Mouse (Mus musculus) megakaryocyte, embryonic 14.5 days (primary cell): ENCODE results near the gene Bcl3.

Experiments
- FLI1 ChIP-seq: IDR thresholded peaks from 2 replicates; pipeline ENCODE4 v1.6.1; 2012; ENCODE audit warnings: low read length, inconsistent platforms, mixed read lengths
- GATA1 ChIP-seq: IDR thresholded peaks from 3 replicates; pipeline ENCODE4 v1.6.1; 2012; ENCODE audit warnings: mixed read lengths, low read length, inconsistent platforms, borderline replicate concordance

DNA sequence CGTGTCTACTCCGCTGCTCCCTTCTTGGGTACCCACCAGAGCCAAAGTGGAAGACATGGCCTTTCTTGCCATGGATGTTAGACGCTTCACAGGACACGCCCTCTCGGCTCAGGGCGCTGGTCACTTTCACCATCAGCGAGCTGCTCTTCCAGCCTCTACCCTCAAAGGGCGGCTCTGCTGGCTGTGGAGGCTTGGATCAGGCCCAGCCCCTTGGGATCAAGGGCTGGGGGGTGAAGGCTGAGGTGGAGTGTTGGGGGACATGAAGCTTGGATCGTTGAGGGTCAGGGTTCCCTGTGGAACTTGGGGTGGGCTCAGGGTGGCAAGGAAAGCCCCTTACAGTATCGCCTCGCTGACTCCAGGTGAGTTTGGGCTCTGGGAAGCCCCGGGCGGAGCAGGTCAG lies 63.9 kb downstream of the Bcl3 start:
- TF ChIP-seq GATA1, result no peak
- no peak for TF ChIP-seq FLI1
